Mouse (Mus musculus): Measurements from ENCODE around the gene Xrcc4. TPM values are rescaled to one million over a fixed set of nuclear protein-coding genes. Genes with fewer than 3 reads are reported as not detected.

Xrcc4 gene
- polyA plus RNA-seq, 1 experiment = 25.0 TPM

DNA sequence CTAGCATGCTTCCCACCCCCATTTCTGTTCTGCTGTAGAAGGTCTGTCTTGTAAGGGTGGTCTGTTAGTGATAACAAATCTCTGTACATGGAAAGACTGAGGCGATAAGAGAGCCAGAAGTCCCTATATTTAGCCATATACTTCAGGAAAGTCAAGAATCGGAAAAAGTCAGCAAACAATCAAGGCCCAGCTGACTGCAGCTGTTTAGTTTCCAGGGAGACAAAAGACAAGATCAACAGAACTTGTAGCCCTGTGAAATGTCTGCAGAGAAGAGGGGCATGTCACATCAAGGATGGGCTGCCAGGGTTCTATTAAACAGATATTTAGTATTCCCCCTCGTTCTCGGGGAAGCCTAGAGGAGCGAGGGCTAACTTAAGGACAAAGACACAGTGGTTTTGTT is 354.3 kb downstream of the Xrcc4 start:
- Histone ChIP-seq H3K9me3 (replicated peaks; ENCODE audit: control insufficient read depth, insufficient read depth, low read length, poor library complexity, severe bottlenecking) (no peaks in the 10 kb centered on the region), H3K27ac (ENCODE audit: insufficient read depth, low read length) (no peak overlapping the region)

DNA sequence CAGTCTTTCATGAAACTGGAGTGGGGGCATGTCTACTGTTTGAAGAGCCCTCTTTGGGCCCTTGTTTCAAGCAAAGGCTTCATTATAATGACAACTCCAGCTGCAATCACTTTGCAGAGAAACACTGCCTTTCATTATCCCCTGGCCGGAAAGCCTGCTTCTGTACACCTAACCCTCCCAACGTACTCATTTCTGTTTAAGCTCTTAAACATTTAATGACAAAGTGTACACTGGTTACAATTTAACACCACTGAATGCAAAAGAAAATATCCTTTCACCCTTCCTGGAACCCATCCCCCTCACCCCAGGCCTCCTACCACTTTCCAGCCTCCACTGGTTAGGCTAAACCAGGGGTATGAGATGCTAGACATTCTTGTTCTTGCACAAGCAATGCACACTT is 362.9 kb downstream of the Xrcc4 start:
- Histone ChIP-seq H3K4me1 (ENCODE audit: control insufficient read depth, insufficient read depth, low read length) (no peaks in the 10 kb centered on the region), H3K27ac (ENCODE audit: insufficient read depth, low read length) (no peak overlapping the region), H3K9ac (ENCODE audit: low read depth, poor library complexity, severe bottlenecking) (no peak overlapping the region), H3K9me3 (replicated peaks; ENCODE audit: control insufficient read depth, insufficient read depth, low read length, poor library complexity, severe bottlenecking) (no peaks in the 10 kb centered on the region), H3K4me3 (ENCODE audit: low read depth, low read length) (no peak overlapping the region), H3K36me3 (ENCODE audit: control insufficient read depth, insufficient read depth, low read length, poor library complexity, severe bottlenecking) (no peaks in the 10 kb centered on the region; the same call in 1 of the 2 replicates), H3K27me3 (ENCODE audit: control insufficient read depth, insufficient read depth, low read length, poor library complexity, severe bottlenecking) (no peaks in the 10 kb centered on the region)
- TF ChIP-seq EP300 (IDR thresholded peaks at IDR 0.05; ENCODE audit: insufficient read depth, low read depth, low read length) (no peak), POLR2A (IDR thresholded peaks at IDR 0.05; ENCODE audit: insufficient read depth, low read length) (no peak), CTCF (IDR thresholded peaks at IDR 0.05; ENCODE audit: low read depth, low read length) (no peak)

More for the DNA sequence above, 354.3 kb downstream of the Xrcc4 start:
- no peak overlapping the region for H3K4me3 ChIP-seq (ENCODE audit: low read depth, low read length)
- no peaks in the 10 kb centered on the region for H3K36me3 ChIP-seq (ENCODE audit: control insufficient read depth, insufficient read depth, low read length, poor library complexity, severe bottlenecking)
- no peaks in the 10 kb centered on the region for H3K4me1 ChIP-seq (ENCODE audit: control insufficient read depth, insufficient read depth, low read length)
- no peak overlapping the region for H3K9ac ChIP-seq (ENCODE audit: low read depth, poor library complexity, severe bottlenecking)
- TF ChIP-seq CTCF (IDR thresholded peaks at IDR 0.05; ENCODE audit: low read depth, low read length) = no peak
- TF ChIP-seq POLR2A (IDR thresholded peaks at IDR 0.05; ENCODE audit: insufficient read depth, low read length) = no peak
- no peak for TF ChIP-seq EP300 (IDR thresholded peaks at IDR 0.05; ENCODE audit: insufficient read depth, low read depth, low read length)
- no peaks in the 10 kb centered on the region for H3K27me3 ChIP-seq (ENCODE audit: control insufficient read depth, insufficient read depth, low read length, poor library complexity, severe bottlenecking)

Other genes starting within 250 kb of the Xrcc4 start
- gene Tmem167, start 485 bp downstream of the Xrcc4 start, polyA plus RNA-seq (2011; ENCODE audit: insufficient read depth, insufficient read length, low read depth, missing spikeins) = 40.0 and 49.0 TPM in 2 replicates